Mouse (Mus musculus) gastrocnemius, postnatal 10 days (tissue): ENCODE results near the gene Catsper1. TPM values are rescaled to one million over a fixed set of nuclear protein-coding genes. Genes with fewer than 3 reads are reported as not detected.
"Not testable (repeated sequence)": the region's sequence is repeated elsewhere in the genome, so short reads cannot be mapped to it uniquely, and the experiment has no call there.

Experiments used
- DNase-seq: peaks from one replicate; pipeline ENCODE4 v3.0.0; 2021; ENCODE audit warnings: mixed read lengths
- long read RNA-seq, 2 experiments: library from polyadenylated mRNA; stranded (forward); transcript quantifications; one replicate each; pipeline ENCODE4 v2.0.0; 2021
- total RNA-seq, 2 experiments: library from RNA; stranded (reverse); gene quantifications; 2 replicates each; pipeline ENCODE4 v1.2.3; 2021

Catsper1 gene
- total RNA-seq: not detected
- long read RNA-seq, experiment 1: 0 reads
- long read RNA-seq, experiment 2: 0 reads

- DNase-seq: no peak
These were observed at the start of gene Catsper1 for GRCm38 (mm10) chr19:5335441-5335840. Catsper1 (plus strand) TSS chr19:5335741.

GRCm38 (mm10) chr19:5294972-5295735, 40.4 kb upstream of the Catsper1 start, which contains the start of gene Sf3b2:
Sf3b2 (minus strand) TSS chr19:5295455.
- DNase-seq: peak; percentile 98

DNA sequence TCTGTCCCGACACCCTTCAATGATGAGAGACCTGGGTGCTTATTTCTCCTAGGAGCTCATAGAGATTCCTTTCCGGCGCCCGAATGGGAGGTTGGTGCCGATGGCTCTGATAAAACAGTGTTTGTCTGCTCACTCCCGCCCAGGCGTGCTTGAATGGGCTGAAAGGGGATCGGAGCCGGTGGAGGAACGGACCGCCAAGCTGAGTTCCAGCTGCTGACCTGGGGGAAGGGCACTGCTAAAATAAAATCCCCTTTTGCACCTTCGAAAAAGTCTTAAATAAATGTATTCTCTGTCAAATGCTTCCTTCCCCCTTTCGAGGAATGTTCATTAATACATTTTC, 39.8 kb upstream of the Catsper1 start:
- DNase-seq: peak; percentile 50

- DNase-seq: no peak
These were observed 38.9 kb upstream of the Catsper1 start for GRCm38 (mm10) chr19:5296630-5297029.

- no peak for DNase-seq
These were observed 37.4 kb upstream of the Catsper1 start, which contains the start of gene Gal3st3 for GRCm38 (mm10) chr19:5297903-5298800. Gal3st3 (plus strand) TSS chr19:5298331.

- DNase-seq: no peak
These were observed 35.0 kb upstream of the Catsper1 start for GRCm38 (mm10) chr19:5300588-5300987.

GRCm38 (mm10) chr19:5302455-5302854, 33.1 kb upstream of the Catsper1 start:
- DNase-seq: peak; percentile 59

DNA sequence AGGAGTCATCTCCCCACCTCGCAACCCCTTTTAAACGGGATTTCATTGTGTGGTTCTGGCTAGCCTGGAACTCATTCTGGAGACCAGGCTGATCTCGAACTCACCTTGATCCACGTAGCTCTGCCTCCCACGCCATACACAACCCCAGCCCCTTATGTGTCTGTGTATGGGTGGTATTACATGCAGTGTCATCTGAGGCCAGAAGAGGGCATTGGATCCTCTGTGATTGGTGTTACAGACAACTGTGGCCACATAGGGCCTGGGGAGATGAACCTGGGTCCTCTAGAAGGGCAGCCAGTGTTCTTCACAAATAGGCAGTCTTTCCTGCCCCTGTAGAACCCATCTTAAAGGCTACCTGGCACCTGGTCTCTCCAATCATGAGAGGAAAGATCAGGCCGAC, 29.3 kb upstream of the Catsper1 start:
- DNase-seq: no peak

- DNase-seq: peak; percentile 41
These were observed 28.4 kb upstream of the Catsper1 start for GRCm38 (mm10) chr19:5306968-5307734.

GRCm38 (mm10) chr19:5309025-5309424, 26.5 kb upstream of the Catsper1 start:
- DNase-seq: no peak

DNA sequence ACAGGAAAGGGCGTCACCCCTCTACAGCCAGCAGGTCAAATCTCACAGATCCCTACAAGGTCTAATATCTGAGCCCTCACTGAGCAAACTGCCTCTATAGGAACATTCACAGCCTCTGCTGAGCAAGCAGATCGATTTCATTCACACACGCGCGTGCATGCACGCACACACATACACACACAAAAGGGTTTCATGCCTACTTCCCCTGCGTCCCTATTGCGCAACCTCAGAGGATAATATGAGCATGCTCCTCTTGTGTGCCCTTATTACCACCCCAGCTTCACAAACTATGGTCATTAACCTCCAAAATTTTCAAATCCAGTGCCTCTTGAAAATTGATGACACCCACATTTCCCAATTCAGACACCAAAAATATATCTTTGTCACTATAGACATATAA, 22.4 kb upstream of the Catsper1 start:
- DNase-seq: no peak

DNA sequence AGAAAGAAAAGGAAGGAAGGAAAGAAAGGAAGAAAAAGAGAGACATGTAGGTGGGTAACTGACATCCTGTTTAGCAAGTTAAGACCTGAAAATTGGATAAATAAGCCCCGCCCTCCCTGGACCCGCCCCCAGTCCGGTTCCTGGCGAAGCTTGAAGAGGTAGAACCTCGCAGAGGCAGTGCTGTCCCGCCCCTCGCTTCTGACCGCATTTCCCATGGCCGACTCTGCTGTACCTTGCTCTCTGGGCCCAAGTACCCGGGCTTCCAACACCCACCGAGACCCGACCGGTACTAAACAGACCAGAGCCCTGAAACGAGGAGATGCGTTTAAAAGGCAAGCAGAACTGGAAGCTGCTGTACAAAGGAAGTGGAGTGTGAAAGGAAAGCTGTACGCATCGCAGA, 11.7 kb upstream of the Catsper1 start:
- DNase-seq: no peak

DNA sequence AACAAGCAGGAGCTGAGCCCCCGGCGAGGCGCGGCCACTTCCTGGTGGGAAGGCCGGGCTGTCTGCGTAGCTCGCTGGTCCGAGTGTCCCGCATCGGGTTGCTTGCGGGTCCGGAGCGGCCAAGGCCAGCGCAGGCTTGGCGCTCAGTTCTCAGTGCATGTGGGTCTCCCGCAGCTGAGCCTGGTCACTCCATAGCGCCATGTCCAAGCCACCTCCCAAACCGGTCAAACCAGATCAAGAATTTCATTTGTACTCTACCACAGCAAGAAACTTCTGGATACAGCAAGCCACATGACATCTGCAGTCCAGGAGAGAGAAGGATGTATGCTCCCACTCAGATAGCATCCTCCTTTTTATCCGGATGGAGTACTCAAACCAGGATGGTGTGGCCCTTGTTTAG, 7.6 kb upstream of the Catsper1 start:
- no peak for DNase-seq

DNA sequence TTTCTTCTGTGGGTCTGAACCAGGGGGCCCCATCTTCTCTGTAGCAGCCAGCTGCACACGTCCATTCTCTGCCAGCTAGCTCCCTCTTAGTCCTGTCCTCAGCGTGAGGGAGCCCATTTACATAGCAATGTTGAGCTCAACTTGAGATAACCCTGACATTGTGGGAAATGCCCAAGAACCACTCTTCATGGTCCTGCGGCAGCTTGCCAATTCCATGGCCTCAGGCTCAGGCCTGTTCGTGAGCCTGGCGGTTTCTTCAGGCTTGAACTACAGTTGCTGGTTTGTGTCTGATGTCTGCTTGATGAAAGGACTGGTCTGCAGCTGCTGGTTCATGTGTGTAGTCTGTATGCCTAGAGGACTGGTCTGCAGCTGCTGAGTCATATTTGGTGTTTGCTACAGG, 800 bp upstream of the Catsper1 start:
- no peak for DNase-seq

GRCm38 (mm10) chr19:5337975-5338374, 2.4 kb downstream of the Catsper1 start:
- DNase-seq: peak; percentile 84

DNA sequence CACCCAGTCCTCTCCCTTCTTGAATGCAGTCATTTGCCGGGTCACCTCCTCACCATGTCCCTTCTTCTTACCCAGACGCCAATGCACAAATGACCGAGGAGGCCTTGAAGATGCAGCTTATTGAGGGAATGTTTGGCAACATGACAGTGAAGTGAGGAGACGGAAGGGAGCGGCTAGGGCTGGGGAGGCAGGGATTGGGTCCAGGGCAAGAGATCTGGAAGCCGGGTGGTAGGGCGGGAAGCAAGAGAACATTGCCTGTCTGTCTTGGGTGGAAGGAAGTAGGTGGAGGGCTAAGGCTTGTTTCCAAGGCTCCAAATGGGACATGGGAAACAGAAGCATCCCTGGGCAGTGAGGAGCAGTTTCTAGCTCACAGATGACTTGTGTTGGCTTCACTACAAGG, 5.8 kb downstream of the Catsper1 start:
- no peak for DNase-seq

DNA sequence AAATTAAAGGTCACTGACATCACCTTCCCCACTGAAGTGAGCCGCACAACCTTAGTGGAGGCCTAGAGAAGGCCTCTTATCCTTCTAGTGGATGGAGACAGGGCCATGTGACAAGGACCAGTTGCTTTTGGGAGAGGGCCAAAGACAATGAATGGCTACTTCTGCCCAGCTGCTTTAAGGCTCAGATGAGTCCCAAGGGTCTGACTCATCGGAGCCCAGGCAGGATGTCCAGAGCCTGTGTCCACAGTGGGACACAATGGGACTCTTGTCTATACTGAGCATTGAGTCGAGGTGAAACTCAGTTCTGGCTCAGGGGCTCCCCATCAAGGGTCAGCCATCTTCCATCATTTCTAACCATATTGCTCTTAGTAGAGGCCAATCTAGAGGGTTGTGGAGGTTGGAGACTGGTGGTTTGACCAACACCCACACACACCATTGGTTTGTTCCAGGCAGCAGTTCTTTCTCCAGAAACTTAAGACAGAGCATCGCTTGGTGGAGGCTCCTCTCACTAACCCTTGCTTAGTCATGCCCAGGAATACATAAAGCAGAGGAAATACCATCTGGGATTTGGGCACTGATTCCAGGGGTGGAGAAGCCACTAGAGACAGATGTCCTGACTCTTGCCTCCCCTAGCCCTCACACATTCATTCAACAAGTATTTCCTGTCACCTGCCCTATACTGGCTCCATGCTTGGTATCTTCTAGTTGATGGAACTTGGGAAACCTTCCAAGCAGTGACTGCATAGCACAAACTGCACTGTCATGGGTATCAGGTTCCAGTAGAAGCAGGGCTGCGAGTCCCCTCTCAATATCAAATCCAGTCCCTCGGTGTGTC, 10.0 kb downstream of the Catsper1 start:
- DNase-seq: no peak

- DNase-seq: no peak
These were observed 12.5 kb downstream of the Catsper1 start for GRCm38 (mm10) chr19:5348064-5348463.

GRCm38 (mm10) chr19:5348526-5349501, 13.3 kb downstream of the Catsper1 start:
- peak; percentile 24 for DNase-seq

GRCm38 (mm10) chr19:5349502-5349873, 13.9 kb downstream of the Catsper1 start, which contains the start of gene Cst6:
Cst6 (minus strand) TSS chr19:5349574.
- DNase-seq: not testable (repeated sequence)
